Mouse (Mus musculus): Measurements from ENCODE around the gene Lhfpl1.

- TF ChIP-seq EP300 (IDR thresholded peaks at IDR 0.05) (no peak), CTCF (IDR thresholded peaks at IDR 0.05) (peak; percentile 59)
Observed at GRCm38 (mm10) chrX:145307174-145307573, 41.7 kb downstream of the Lhfpl1 start.
